ENCODE assay signal across 7 mouse cellular contexts in genomic region chr3:65975317-65975716, GRCm38 (mm10). TPM values are rescaled to one million over a fixed set of nuclear protein-coding genes. Genes with fewer than 3 reads are reported as not detected.
DNase-seq lines count a peak whose midpoint lies in the region; ATAC-seq and TF ChIP-seq lines count a peak whose summit lies in the region.

No protein-coding gene starts in this region.

- H3K9me3 ChIP-seq in CH12.LX (replicated peaks; ENCODE audit: low read length): no peaks in the 10 kb centered on the region
- H3K9me3 ChIP-seq in embryonic facial prominence, embryonic 15.5 days (replicated peaks): no peaks in the 10 kb centered on the region
- H3K9me3 ChIP-seq in heart, embryonic 16.5 days (replicated peaks; ENCODE audit: control insufficient read depth, low read length): no peaks in the 10 kb centered on the region
- H3K9me3 ChIP-seq in kidney, postnatal 0 days (replicated peaks; ENCODE audit: low read length): no peaks in the 10 kb centered on the region

- peak overlapping the region; percentile 92 for H3K4me2 ChIP-seq in CH12.LX (ENCODE audit: insufficient read depth, low read depth, poor library complexity, severe bottlenecking)
- H3K4me2 ChIP-seq in embryonic facial prominence, embryonic 15.5 days (replicated peaks): peak overlapping the region; percentile 56
- H3K4me2 ChIP-seq in heart, embryonic 16.5 days (ENCODE audit: low read depth, low read length): peak overlapping the region; percentile 67
- H3K4me2 ChIP-seq in kidney, postnatal 0 days (ENCODE audit: low read length): peak overlapping the region; percentile 71

- peak overlapping the region; percentile 86 for H3K9ac ChIP-seq in CH12.LX (ENCODE audit: insufficient read depth, low read depth)
- no peak overlapping the region for H3K9ac ChIP-seq in embryonic facial prominence, embryonic 15.5 days
- H3K9ac ChIP-seq in heart, embryonic 16.5 days (ENCODE audit: low read length): peak overlapping the region; percentile 68
- H3K9ac ChIP-seq in kidney, postnatal 0 days (ENCODE audit: low read depth, low read length): peak overlapping the region; percentile 71

- in situ Hi-C loops in CH12.LX (cut with MboI; ENCODE audit: low pct_ligation_motif_present, low pct_unique_long_range_greater_than_20kb, low sequenced_read_pairs): no loop called here

- no peaks in the 10 kb centered on the region for H3K79me2 ChIP-seq in CH12.LX (replicated peaks; ENCODE audit: control insufficient read depth, extremely low read depth, insufficient read depth, poor library complexity, severe bottlenecking)

- 0 out of 4 replicates have a peak, but pooled peaks of 1 of the 2 experiments have one; percentile 7 for TF ChIP-seq CTCF in CH12.LX (conservative IDR thresholded peaks at IDR 0.05 in 1 of 2, IDR thresholded peaks at IDR 0.05 in 1 of 2; ENCODE audit: low read depth in 2 of 2, low read length in 2 of 2)
- TF ChIP-seq CTCF in kidney, postnatal 0 days (IDR thresholded peaks at IDR 0.05; ENCODE audit: low read depth): peak; percentile 16; the same call in 1 of the 2 replicates

- no peaks in the 10 kb centered on the region for H3K36me3 ChIP-seq in CH12.LX (replicated peaks in 1 of 2; ENCODE audit: control insufficient read depth in 1 of 2, insufficient read depth in 1 of 2, low read length in 1 of 2)
- no peaks in the 10 kb centered on the region for H3K36me3 ChIP-seq in embryonic facial prominence, embryonic 15.5 days
- no peaks in the 10 kb centered on the region for H3K36me3 ChIP-seq in heart, embryonic 16.5 days (ENCODE audit: control insufficient read depth, insufficient read depth)
- no peaks in the 10 kb centered on the region for H3K36me3 ChIP-seq in kidney, postnatal 0 days (ENCODE audit: insufficient read depth, low read length)

- peak; percentile 55 for TF ChIP-seq EP300 in CH12.LX (IDR thresholded peaks at IDR 0.05; ENCODE audit: low read length)

- no peaks in the 10 kb centered on the region for H3K27me3 ChIP-seq in CH12.LX (replicated peaks)
- no peaks in the 10 kb centered on the region for H3K27me3 ChIP-seq in embryonic facial prominence, embryonic 15.5 days
- no peaks in the 10 kb centered on the region for H3K27me3 ChIP-seq in heart, embryonic 16.5 days (ENCODE audit: control insufficient read depth, insufficient read depth, low read length)
- no peaks in the 10 kb centered on the region for H3K27me3 ChIP-seq in kidney, postnatal 0 days (ENCODE audit: insufficient read depth, low read length)

- ATAC-seq in embryonic facial prominence, embryonic 15.5 days (ENCODE audit: insufficient number of reproducible peaks, low FRiP score, low TSS enrichment, low read depth): no peak
- no peak for ATAC-seq in heart, embryonic 16.5 days (replicated peaks; ENCODE audit: extremely low read depth, insufficient read depth, low FRiP score)
- ATAC-seq in kidney, postnatal 0 days (replicated peaks; ENCODE audit: low FRiP score, low read depth): no peak

- TF ChIP-seq RAD21 in CH12.LX (IDR thresholded peaks at IDR 0.05; ENCODE audit: low read depth, low read length): no peak

- DNase-seq in CH12.LX (ENCODE audit: extremely low read depth): peak; percentile 77
- peak; percentile 64 for DNase-seq in ZHBTc4 (ENCODE audit: low read depth, low spot score)
- DNase-seq in kidney, postnatal 0 days (ENCODE audit: low spot score): peak; percentile 60
- peak; percentile 82 for DNase-seq in lung, postnatal 10 days
- peak; percentile 73 for DNase-seq in retina, postnatal 1 day

- no peak for TF ChIP-seq POLR2A in CH12.LX (IDR thresholded peaks at IDR 0.05; ENCODE audit: low read depth, low read length)

- dilution Hi-C loops in CH12.LX (cut with MboI; ENCODE audit: extremely low pct_ligation_motif_present, extremely low pct_unique_long_range_greater_than_20kb, low sequenced_read_pairs): no loop called here

- H3K4me3 ChIP-seq in CH12.LX (replicated peaks in 1 of 3; ENCODE audit: low read depth in 2 of 3, low read length in 2 of 3, poor library complexity in 1 of 3): peak overlapping the region; percentile 23 to 68 (median 55)
- H3K4me3 ChIP-seq in embryonic facial prominence, embryonic 15.5 days (replicated peaks): peak overlapping the region; percentile 61
- H3K4me3 ChIP-seq in heart, embryonic 16.5 days (ENCODE audit: low read length): peak overlapping the region; percentile 72
- H3K4me3 ChIP-seq in kidney, postnatal 0 days (replicated peaks; ENCODE audit: low read depth, low read length): peak overlapping the region; percentile 62

- 5% methylated on average over 5 of the region's 5 CpGs for WGBS in embryonic facial prominence, embryonic 15.5 days
- 5% methylated on average over 5 of the region's 5 CpGs for WGBS in heart, embryonic 16.5 days
- 7% methylated on average over 5 of the region's 5 CpGs for WGBS in kidney, postnatal 0 days

- H3K4me1 ChIP-seq in CH12.LX (ENCODE audit: control insufficient read depth in 1 of 2, insufficient read depth in 2 of 2): peaks cover 6 to 25% of the 10 kb centered on the region in 2 experiments; a peak in 3 of 4 replicates
- H3K4me1 ChIP-seq in embryonic facial prominence, embryonic 15.5 days: peaks cover 12% of the 10 kb centered on the region; the same call in 1 of the 2 replicates
- peaks cover 11% of the 10 kb centered on the region for H3K4me1 ChIP-seq in heart, embryonic 16.5 days (ENCODE audit: control insufficient read depth, insufficient read depth, low read length)
- peaks cover 8% of the 10 kb centered on the region; the same call in 1 of the 2 replicates for H3K4me1 ChIP-seq in kidney, postnatal 0 days (replicated peaks; ENCODE audit: insufficient read depth, low read length)

- no peak overlapping the region for H3K27ac ChIP-seq in CH12.LX (ENCODE audit: insufficient read depth, low read depth)
- H3K27ac ChIP-seq in embryonic facial prominence, embryonic 15.5 days (replicated peaks): peak overlapping the region; percentile 98
- H3K27ac ChIP-seq in heart, embryonic 16.5 days (ENCODE audit: low read length): peak overlapping the region; percentile 100
- peak overlapping the region; percentile 99 for H3K27ac ChIP-seq in kidney, postnatal 0 days

TF ChIP-seq in CH12.LX, 34 proteins besides CTCF, POLR2A, EP300 and RAD21 (continues in another document):
- no peak for TF ChIP-seq SIN3A (IDR thresholded peaks at IDR 0.05; ENCODE audit: low read length)
- TF ChIP-seq USF1 (IDR thresholded peaks at IDR 0.05; ENCODE audit: low read depth, low read length): no peak
- no peak for TF ChIP-seq MYC (IDR thresholded peaks at IDR 0.05; ENCODE audit: low read depth, low read length)
- no peak for TF ChIP-seq GABPA (IDR thresholded peaks at IDR 0.05; ENCODE audit: insufficient replicate concordance, low read depth, low read length)
- no peak for TF ChIP-seq NRF1 (IDR thresholded peaks at IDR 0.05; ENCODE audit: low read depth, low read length)
- no peak for TF ChIP-seq TCF12 (IDR thresholded peaks at IDR 0.05; ENCODE audit: low read depth, low read length)
- peak; percentile 40 for TF ChIP-seq JUND (conservative IDR thresholded peaks at IDR 0.05; ENCODE audit: low read depth, low read length)
- TF ChIP-seq ETS1 (conservative IDR thresholded peaks at IDR 0.05; ENCODE audit: low read depth, low read length): 0 out of 2 replicates have a peak, but pooled peaks have one; percentile 26
- peak; percentile 80 for TF ChIP-seq IRF4 (IDR thresholded peaks at IDR 0.05; ENCODE audit: low read depth, low read length)
- no peak for TF ChIP-seq MXI1 (IDR thresholded peaks at IDR 0.05; ENCODE audit: low read depth, low read length)
- no peak for TF ChIP-seq TBP (conservative IDR thresholded peaks at IDR 0.05; ENCODE audit: low read depth, low read length)
- peak; percentile 89 for TF ChIP-seq CHD2 (IDR thresholded peaks at IDR 0.05; ENCODE audit: low read length)
- TF ChIP-seq ZKSCAN1 (IDR thresholded peaks at IDR 0.05; ENCODE audit: borderline replicate concordance, low read depth, low read length): no peak
- TF ChIP-seq ZNF384 (IDR thresholded peaks at IDR 0.05; ENCODE audit: low read depth, low read length): no peak
- 0 out of 2 replicates have a peak, but pooled peaks have one; percentile 31 for TF ChIP-seq MEF2A (IDR thresholded peaks at IDR 0.05; ENCODE audit: borderline replicate concordance, low read depth, low read length)
- no peak for TF ChIP-seq MAX (IDR thresholded peaks at IDR 0.05; ENCODE audit: low read length)
- TF ChIP-seq ZC3H11A (IDR thresholded peaks at IDR 0.05; ENCODE audit: low read depth, low read length): no peak
- TF ChIP-seq SMC3 (IDR thresholded peaks at IDR 0.05; ENCODE audit: low read depth, low read length): no peak
- TF ChIP-seq UBTF (IDR thresholded peaks at IDR 0.05; ENCODE audit: low read depth, low read length): no peak
- no peak for TF ChIP-seq CHD1 (IDR thresholded peaks at IDR 0.05; ENCODE audit: low read depth, low read length)
- TF ChIP-seq MAZ (IDR thresholded peaks at IDR 0.05; ENCODE audit: low read depth, low read length): peak; percentile 31; the same call in 1 of the 2 replicates
- 0 out of 2 replicates have a peak, but pooled peaks have one; percentile 34 for TF ChIP-seq E2F4 (IDR thresholded peaks at IDR 0.05; ENCODE audit: insufficient replicate concordance, low read depth, low read length)
- peak; percentile 46; the same call in 1 of the 2 replicates for TF ChIP-seq JUN (IDR thresholded peaks at IDR 0.05; ENCODE audit: insufficient read depth, low read depth, low read length)
- no peak for TF ChIP-seq POLR2AphosphoS2 (IDR thresholded peaks at IDR 0.05; ENCODE audit: low read depth, low read length)
- 0 out of 2 replicates have a peak, but pooled peaks have one; percentile 15 for TF ChIP-seq MAFK (IDR thresholded peaks at IDR 0.05; ENCODE audit: insufficient replicate concordance, low read length)
- TF ChIP-seq RCOR1 (conservative IDR thresholded peaks at IDR 0.05; ENCODE audit: low read depth, low read length): no peak
- no peak for TF ChIP-seq ZMIZ1 (IDR thresholded peaks at IDR 0.05; ENCODE audit: low read depth, low read length)
- TF ChIP-seq NELFE (IDR thresholded peaks at IDR 0.05; ENCODE audit: low read depth, low read length): no peak
- no peak for TF ChIP-seq HCFC1 (IDR thresholded peaks at IDR 0.05; ENCODE audit: low read depth, low read length)
- TF ChIP-seq PAX5 (IDR thresholded peaks at IDR 0.05; ENCODE audit: low read length): no peak
- peak; percentile 44; the same call in 1 of the 2 replicates for TF ChIP-seq ELF1 (IDR thresholded peaks at IDR 0.05; ENCODE audit: low read depth, low read length)

RNA-seq across cellular contexts. Expression of gene Ccnl1, which starts 17.3 kb away (rescaled TPM):
- total RNA-seq in CH12.LX (2012; rRNA removed) (25.1 and 29.9 TPM in 2 replicates), CH12.LX (2014; rRNA removed) (66.2 and 79.4 TPM in 2 replicates)
- polyA plus RNA-seq in CH12.LX (2012; ENCODE audit: insufficient read length, low read depth): 52.4 and 58.8 TPM in 2 replicates
- polyA plus RNA-seq in embryonic facial prominence, embryonic 15.5 days (2015; fragmentation: Nextera tagmentation; extraction: Ambion mirVana): 106 and 107 TPM in 2 replicates
- 68.2 and 70.6 TPM in 2 replicates for polyA plus RNA-seq in heart, embryonic 16.5 days (2015; fragmentation: Nextera tagmentation; extraction: Ambion mirVana)
- polyA plus RNA-seq in kidney, postnatal 0 days (2015; fragmentation: Nextera tagmentation; extraction: Ambion mirVana): 82.6 and 88.2 TPM in 2 replicates
